Mouse (Mus musculus): Measurements from ENCODE around the gene Dtnbp1. TPM values are rescaled to one million over a fixed set of nuclear protein-coding genes. Genes with fewer than 3 reads are reported as not detected.

Gene Dtnbp1
- polyA plus RNA-seq, 1 experiment from 2014 or later: 129 TPM

DNA sequence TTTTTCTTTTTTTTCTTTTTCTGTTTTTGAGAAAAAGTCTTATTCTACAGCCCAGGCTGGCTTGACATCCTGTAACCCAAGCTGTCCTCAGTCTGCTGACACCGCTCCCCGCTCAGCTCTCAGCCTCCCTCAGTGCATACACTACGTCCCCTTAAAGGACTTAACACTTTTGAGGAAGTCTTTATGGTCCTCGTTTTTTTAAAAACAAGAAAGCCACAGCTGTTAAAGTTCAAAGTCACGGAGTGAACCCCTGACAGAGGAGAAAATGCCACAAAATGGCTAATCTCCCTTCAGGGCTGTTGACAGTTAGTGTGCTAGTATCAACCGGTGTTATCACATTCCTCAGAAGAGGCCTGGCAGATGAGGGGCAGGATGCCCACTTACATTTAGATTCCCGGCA lies 29.8 kb upstream of the Dtnbp1 start:
- Histone ChIP-seq H3K9ac (no peak overlapping the region), H3K27me3 (ENCODE audit: control insufficient read depth, insufficient read depth, low read length) (no peaks in the 10 kb centered on the region), H3K4me1 (replicated peaks; ENCODE audit: control insufficient read depth, insufficient read depth, low read length) (no peaks in the 10 kb centered on the region), H3K27ac (no peak overlapping the region), H3K4me3 (replicated peaks; ENCODE audit: low read length) (no peak overlapping the region), H3K9me3 (ENCODE audit: control insufficient read depth, low read length) (no peaks in the 10 kb centered on the region), H3K4me2 (replicated peaks) (no peak overlapping the region), H3K36me3 (replicated peaks; ENCODE audit: control insufficient read depth, insufficient read depth) (no peaks in the 10 kb centered on the region)
- 79% methylated on average over 7 of the region's 7 CpGs for WGBS
- DNase-seq (ENCODE audit: low spot score) (no peak), ATAC-seq (ENCODE audit: low FRiP score) (no peak)

DNA sequence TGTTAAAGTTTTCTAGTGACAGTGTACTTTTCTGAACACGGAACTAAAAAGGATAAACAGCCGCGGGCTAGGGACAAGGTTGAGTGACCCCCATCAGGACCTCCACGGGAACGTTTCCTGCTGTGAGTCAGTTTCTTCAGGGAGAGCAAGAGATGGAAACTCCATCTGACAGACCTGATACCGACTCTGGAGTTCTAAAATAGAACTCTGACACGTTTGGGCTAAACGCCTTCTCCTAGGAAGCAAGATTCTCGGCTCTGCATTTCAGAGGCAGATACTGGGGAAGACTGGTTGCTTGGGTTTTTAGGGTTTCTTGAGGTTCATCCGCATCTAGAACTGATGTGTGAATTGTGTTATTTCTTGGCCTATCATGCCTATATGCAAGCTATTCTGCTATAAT lies 29.4 kb upstream of the Dtnbp1 start:
- DNase-seq (ENCODE audit: low spot score): no peak
- no peaks in the 10 kb centered on the region for H3K27me3 ChIP-seq (ENCODE audit: control insufficient read depth, insufficient read depth, low read length)
- WGBS: 70% methylated on average over 10 of the region's 10 CpGs
- no peak for ATAC-seq (ENCODE audit: low FRiP score)
- no peak overlapping the region for H3K9ac ChIP-seq
- no peak overlapping the region for H3K4me2 ChIP-seq (replicated peaks)
- no peak overlapping the region for H3K4me3 ChIP-seq (replicated peaks; ENCODE audit: low read length)
- no peaks in the 10 kb centered on the region for H3K4me1 ChIP-seq (replicated peaks; ENCODE audit: control insufficient read depth, insufficient read depth, low read length)
- H3K27ac ChIP-seq: no peak overlapping the region
- H3K36me3 ChIP-seq (replicated peaks; ENCODE audit: control insufficient read depth, insufficient read depth): no peaks in the 10 kb centered on the region
- H3K9me3 ChIP-seq (ENCODE audit: control insufficient read depth, low read length): no peaks in the 10 kb centered on the region

DNA sequence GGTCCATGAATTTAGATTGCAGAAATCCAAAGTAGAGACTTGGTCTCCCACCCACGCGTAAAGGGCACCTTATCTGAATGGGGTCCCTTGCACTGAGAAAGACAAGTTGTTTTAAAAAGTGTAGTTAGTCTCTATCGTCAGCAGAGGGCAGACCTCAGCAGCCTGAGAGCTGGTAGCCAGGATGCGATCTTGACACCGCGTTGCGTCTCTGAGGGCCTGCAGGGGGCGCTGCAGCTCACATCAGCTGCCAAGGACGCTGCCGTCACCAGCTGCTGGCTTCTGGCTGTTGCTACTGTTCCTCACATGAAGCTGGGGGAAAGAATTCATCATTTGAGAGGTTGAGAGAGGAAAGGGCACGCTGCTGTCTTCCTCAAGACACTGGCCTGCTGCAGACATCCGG lies 28.9 kb upstream of the Dtnbp1 start:
- Histone ChIP-seq H3K9ac (no peak overlapping the region), H3K4me1 (replicated peaks; ENCODE audit: control insufficient read depth, insufficient read depth, low read length) (no peaks in the 10 kb centered on the region), H3K4me2 (replicated peaks) (no peak overlapping the region), H3K27ac (no peak overlapping the region), H3K9me3 (ENCODE audit: control insufficient read depth, low read length) (no peaks in the 10 kb centered on the region), H3K4me3 (replicated peaks; ENCODE audit: low read length) (no peak overlapping the region), H3K27me3 (ENCODE audit: control insufficient read depth, insufficient read depth, low read length) (no peaks in the 10 kb centered on the region), H3K36me3 (replicated peaks; ENCODE audit: control insufficient read depth, insufficient read depth) (no peaks in the 10 kb centered on the region)
- DNase-seq (ENCODE audit: low spot score) (peak; percentile 98), ATAC-seq (ENCODE audit: low FRiP score) (no peak)
- 11% methylated on average over 12 of the region's 12 CpGs for WGBS

- no peak overlapping the region for H3K4me3 ChIP-seq (replicated peaks; ENCODE audit: low read length)
- H3K9ac ChIP-seq: no peak overlapping the region
- 86% methylated on average over 1 of the region's 1 CpGs for WGBS
- H3K4me1 ChIP-seq (replicated peaks; ENCODE audit: control insufficient read depth, insufficient read depth, low read length): no peaks in the 10 kb centered on the region
- no peak overlapping the region for H3K4me2 ChIP-seq (replicated peaks)
- no peaks in the 10 kb centered on the region for H3K27me3 ChIP-seq (ENCODE audit: control insufficient read depth, insufficient read depth, low read length)
- DNase-seq (ENCODE audit: low spot score): no peak
- H3K36me3 ChIP-seq (replicated peaks; ENCODE audit: control insufficient read depth, insufficient read depth): no peaks in the 10 kb centered on the region
- ATAC-seq (ENCODE audit: low FRiP score): no peak
- no peaks in the 10 kb centered on the region for H3K9me3 ChIP-seq (ENCODE audit: control insufficient read depth, low read length)
- no peak overlapping the region for H3K27ac ChIP-seq
These were observed 27.8 kb upstream of the Dtnbp1 start for GRCm38 (mm10) chr13:45029791-45030190.

DNA sequence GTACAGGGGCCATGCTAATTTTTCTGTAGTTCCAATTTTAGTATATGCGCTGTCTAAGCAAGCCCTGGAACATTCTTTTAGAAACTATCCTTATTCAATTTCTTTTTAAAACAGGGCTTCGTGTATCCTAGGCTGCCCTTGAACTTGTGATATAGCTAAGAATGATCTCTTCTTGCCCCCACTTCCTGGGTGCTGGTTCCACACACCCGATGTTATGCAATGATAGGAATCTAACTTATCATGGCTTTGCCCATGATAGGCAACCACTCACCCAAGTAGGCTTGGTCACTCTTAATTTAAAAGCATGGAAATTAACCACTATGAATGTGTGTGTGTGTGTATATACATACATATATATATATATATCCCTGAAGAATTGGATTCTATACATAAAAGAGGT lies 24.3 kb upstream of the Dtnbp1 start:
- 90% methylated on average over 3 of the region's 3 CpGs for WGBS
- Histone ChIP-seq H3K27ac (no peak overlapping the region), H3K4me2 (replicated peaks) (no peak overlapping the region), H3K9ac (no peak overlapping the region), H3K4me1 (replicated peaks; ENCODE audit: control insufficient read depth, insufficient read depth, low read length) (no peaks in the 10 kb centered on the region), H3K27me3 (ENCODE audit: control insufficient read depth, insufficient read depth, low read length) (no peaks in the 10 kb centered on the region), H3K4me3 (replicated peaks; ENCODE audit: low read length) (no peak overlapping the region), H3K9me3 (ENCODE audit: control insufficient read depth, low read length) (no peaks in the 10 kb centered on the region), H3K36me3 (replicated peaks; ENCODE audit: control insufficient read depth, insufficient read depth) (no peaks in the 10 kb centered on the region)
- ATAC-seq (ENCODE audit: low FRiP score) (no peak), DNase-seq (ENCODE audit: low spot score) (no peak)

- H3K36me3 ChIP-seq (replicated peaks; ENCODE audit: control insufficient read depth, insufficient read depth): no peaks in the 10 kb centered on the region
- no peaks in the 10 kb centered on the region for H3K9me3 ChIP-seq (ENCODE audit: control insufficient read depth, low read length)
- no peaks in the 10 kb centered on the region for H3K4me1 ChIP-seq (replicated peaks; ENCODE audit: control insufficient read depth, insufficient read depth, low read length)
- ATAC-seq (ENCODE audit: low FRiP score) (no peak), DNase-seq (ENCODE audit: low spot score) (no peak)
- H3K4me2 ChIP-seq (replicated peaks): no peak overlapping the region
- H3K27me3 ChIP-seq (ENCODE audit: control insufficient read depth, insufficient read depth, low read length): no peaks in the 10 kb centered on the region
- H3K27ac ChIP-seq: no peak overlapping the region
- 87% methylated on average over 10 of the region's 10 CpGs for WGBS
- H3K4me3 ChIP-seq (replicated peaks; ENCODE audit: low read length): no peak overlapping the region
- H3K9ac ChIP-seq: no peak overlapping the region
These were observed 22.9 kb upstream of the Dtnbp1 start for GRCm38 (mm10) chr13:45024821-45025220.

GRCm38 (mm10) chr13:45023356-45024150 lies 21.6 kb upstream of the Dtnbp1 start:
- ATAC-seq (ENCODE audit: low FRiP score): no peak
- Histone ChIP-seq H3K9me3 (ENCODE audit: control insufficient read depth, low read length) (no peaks in the 10 kb centered on the region), H3K4me1 (replicated peaks; ENCODE audit: control insufficient read depth, insufficient read depth, low read length) (no peaks in the 10 kb centered on the region), H3K4me2 (replicated peaks) (no peak overlapping the region), H3K9ac (no peak overlapping the region), H3K4me3 (replicated peaks; ENCODE audit: low read length) (no peak overlapping the region), H3K36me3 (replicated peaks; ENCODE audit: control insufficient read depth, insufficient read depth) (no peaks in the 10 kb centered on the region), H3K27ac (no peak overlapping the region), H3K27me3 (ENCODE audit: control insufficient read depth, insufficient read depth, low read length) (no peaks in the 10 kb centered on the region)
- WGBS: 77% methylated on average over 20 of the region's 20 CpGs
- DNase-seq (ENCODE audit: low spot score): no peak

DNA sequence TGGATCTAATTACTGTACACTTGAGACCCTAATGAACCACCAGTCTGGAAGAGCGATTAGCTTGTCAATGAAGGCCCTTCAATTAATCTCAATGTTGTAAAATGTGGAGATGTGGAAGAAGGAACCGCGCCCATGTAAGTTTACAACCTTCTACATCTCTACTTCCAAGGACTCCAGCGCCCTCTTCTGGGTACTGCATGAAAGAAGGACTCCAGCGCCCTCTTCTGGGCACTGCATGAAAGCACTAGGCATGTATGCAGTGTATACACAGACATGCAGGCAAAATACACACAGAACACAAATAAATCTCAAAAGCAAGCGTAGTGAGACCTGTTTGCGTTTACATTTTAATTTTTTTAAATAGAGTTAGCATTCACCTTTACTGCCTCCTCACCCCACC lies 6.2 kb upstream of the Dtnbp1 start:
- DNase-seq (ENCODE audit: low spot score) (no peak), ATAC-seq (ENCODE audit: low FRiP score) (no peak)
- Histone ChIP-seq H3K9me3 (ENCODE audit: control insufficient read depth, low read length) (no peaks in the 10 kb centered on the region), H3K36me3 (replicated peaks; ENCODE audit: control insufficient read depth, insufficient read depth) (no peaks in the 10 kb centered on the region), H3K27me3 (ENCODE audit: control insufficient read depth, insufficient read depth, low read length) (no peaks in the 10 kb centered on the region), H3K4me1 (replicated peaks; ENCODE audit: control insufficient read depth, insufficient read depth, low read length) (no peaks in the 10 kb centered on the region), H3K4me3 (replicated peaks; ENCODE audit: low read length) (no peak overlapping the region), H3K27ac (no peak overlapping the region), H3K9ac (no peak overlapping the region), H3K4me2 (replicated peaks) (no peak overlapping the region)
- WGBS: 84% methylated on average over 7 of the region's 7 CpGs

DNA sequence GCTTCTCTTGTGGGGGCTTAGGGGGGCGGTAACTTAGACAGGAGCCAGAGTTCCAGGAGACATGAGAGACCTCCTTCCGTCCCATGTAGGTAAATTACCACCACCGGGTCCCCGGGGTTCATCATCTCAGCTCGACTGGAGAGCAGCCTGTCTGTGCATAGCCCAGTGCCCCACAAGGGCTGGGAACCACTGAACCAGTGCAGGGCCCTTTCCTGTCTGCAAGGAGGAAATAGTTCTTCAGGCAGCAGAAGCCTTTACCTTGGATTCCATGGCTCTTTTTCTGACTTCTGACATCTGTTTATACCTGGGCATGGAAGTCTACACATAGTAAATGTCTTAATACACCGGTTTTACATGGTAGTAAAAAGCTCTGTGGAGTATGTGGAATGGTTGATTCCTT lies 5.8 kb upstream of the Dtnbp1 start:
- H3K9me3 ChIP-seq (ENCODE audit: control insufficient read depth, low read length): no peaks in the 10 kb centered on the region

GRCm38 (mm10) chr13:45006483-45006882 lies 4.5 kb upstream of the Dtnbp1 start:
- no peak for DNase-seq (ENCODE audit: low spot score)

More for the DNA sequence above, 5.8 kb upstream of the Dtnbp1 start:
- DNase-seq (ENCODE audit: low spot score) (no peak), ATAC-seq (ENCODE audit: low FRiP score) (no peak)
- Histone ChIP-seq H3K36me3 (replicated peaks; ENCODE audit: control insufficient read depth, insufficient read depth) (no peaks in the 10 kb centered on the region), H3K4me2 (replicated peaks) (no peak overlapping the region), H3K4me3 (replicated peaks; ENCODE audit: low read length) (no peak overlapping the region), H3K27me3 (ENCODE audit: control insufficient read depth, insufficient read depth, low read length) (no peaks in the 10 kb centered on the region), H3K9ac (no peak overlapping the region), H3K27ac (no peak overlapping the region), H3K4me1 (replicated peaks; ENCODE audit: control insufficient read depth, insufficient read depth, low read length) (0 out of 2 replicates have a peak, but pooled peaks cover 3% of the 10 kb centered on the region)
- WGBS: 79% methylated on average over 6 of the region's 6 CpGs

More at GRCm38 (mm10) chr13:45006483-45006882, 4.5 kb upstream of the Dtnbp1 start:
- H3K27me3 ChIP-seq (ENCODE audit: control insufficient read depth, insufficient read depth, low read length): no peaks in the 10 kb centered on the region
- H3K4me2 ChIP-seq (replicated peaks): no peak overlapping the region
- H3K36me3 ChIP-seq (replicated peaks; ENCODE audit: control insufficient read depth, insufficient read depth): no peaks in the 10 kb centered on the region
- no peak overlapping the region for H3K9ac ChIP-seq
- no peak overlapping the region for H3K27ac ChIP-seq
- H3K9me3 ChIP-seq (ENCODE audit: control insufficient read depth, low read length): no peaks in the 10 kb centered on the region
- H3K4me3 ChIP-seq (replicated peaks; ENCODE audit: low read length): no peak overlapping the region
- whole genome bisulfite sequencing: 83% methylated on average over 5 of the region's 5 CpGs
- 0 out of 2 replicates have a peak, but pooled peaks cover 6% of the 10 kb centered on the region for H3K4me1 ChIP-seq (replicated peaks; ENCODE audit: control insufficient read depth, insufficient read depth, low read length)
- ATAC-seq (ENCODE audit: low FRiP score): no peak
